Mouse (Mus musculus) layer of hippocampus, postnatal 14 days (tissue): ENCODE results near the gene Gm428. TPM values are rescaled to one million over a fixed set of nuclear protein-coding genes. Genes with fewer than 3 reads are reported as not detected.
"Not testable (repeated sequence)": the region's sequence is repeated elsewhere in the genome, so short reads cannot be mapped to it uniquely, and the experiment has no call there.

ENCODE experiments used
- DNase-seq, 2 experiments: peaks; one replicate each; pipeline ENCODE4 v3.0.0; 2021 to 2022; ENCODE audit warnings: low spot score in 2 of 2, mixed read lengths in 1 of 2
- long read RNA-seq, 2 experiments: library from polyadenylated mRNA; stranded (forward); transcript quantifications; one replicate each; pipeline ENCODE4 v2.0.0; 2021
- total RNA-seq, 2 experiments: library from RNA; stranded (reverse); gene quantifications; 2 replicates each; pipeline ENCODE4 v1.2.3; 2021

Gene Gm428
- not detected for total RNA-seq
- long read RNA-seq, experiment 1: 0 reads
- long read RNA-seq, experiment 2: 0 reads

- DNase-seq: not testable (repeated sequence)
Observed at GRCm38 (mm10) chr4:73683216-73683615, at the start of gene Gm428. TSS of gene Gm428 (plus strand) at chr4:73683516.

GRCm38 (mm10) chr4:73637821-73638220 is 45.5 kb upstream of the Gm428 start, which contains the start of gene Gm11236:
TSS of gene Gm11236 (plus strand) at chr4:73638121.
- not testable (repeated sequence) for DNase-seq

- DNase-seq: not testable (repeated sequence)
Observed at GRCm38 (mm10) chr4:73661864-73662263, 21.5 kb upstream of the Gm428 start.

- not testable (repeated sequence) for DNase-seq
Observed at GRCm38 (mm10) chr4:73668054-73668453, 15.3 kb upstream of the Gm428 start, which contains the start of gene Gm11239. TSS of gene Gm11239 (plus strand) at chr4:73668354.

- no peak for DNase-seq
Observed at GRCm38 (mm10) chr4:73718761-73719160, 35.4 kb downstream of the Gm428 start.

GRCm38 (mm10) chr4:73719819-73720218 is 36.5 kb downstream of the Gm428 start:
- DNase-seq: no peak

Other genes with a start within 250 kb of the Gm428 start
- not detected for gene Gm11238, start 75.6 kb upstream of the Gm428 start, total RNA-seq
- gene Gm11237, start 60.5 kb upstream of the Gm428 start, total RNA-seq: not detected
- not detected for gene Gm11236, start 45.4 kb upstream of the Gm428 start, total RNA-seq
- gene Gm11239, start 15.2 kb upstream of the Gm428 start, total RNA-seq: not detected
- under 1 TPM; 0.25 to 0.31 TPM for gene Rasef, start 107.5 kb downstream of the Gm428 start, total RNA-seq
- not detected for gene Gm11758, start 192.8 kb downstream of the Gm428 start, total RNA-seq
- not detected for gene Gm11757, start 207.6 kb downstream of the Gm428 start, total RNA-seq
- gene Gm13871, start 222.4 kb downstream of the Gm428 start, total RNA-seq: not detected
- gene Gm11756, start 237.2 kb downstream of the Gm428 start, total RNA-seq: not detected